Mouse (Mus musculus): ENCODE data around the gene Gtf2ird2.

Gene Gtf2ird2

GRCm38 (mm10) chr5:134182735-134183134 is 1.1 kb upstream of the Gtf2ird2 start:
- no peak for DNase-seq (ENCODE audit: low spot score in 2 of 2)

GRCm38 (mm10) chr5:134183162-134183561 is 657 bp upstream of the Gtf2ird2 start:
- DNase-seq (ENCODE audit: low spot score in 2 of 2): no peak

- no peak for DNase-seq (ENCODE audit: low spot score in 2 of 2)
Observed at GRCm38 (mm10) chr5:134186059-134186458, 2.2 kb downstream of the Gtf2ird2 start.

- peak in 1 of 2 experiments; percentile 12 for DNase-seq (ENCODE audit: low spot score in 2 of 2)
Observed at GRCm38 (mm10) chr5:134186961-134187731, 3.3 kb downstream of the Gtf2ird2 start.

- no peak for DNase-seq (ENCODE audit: low spot score in 2 of 2)
Observed at GRCm38 (mm10) chr5:134188571-134188970, 4.8 kb downstream of the Gtf2ird2 start.

- DNase-seq (ENCODE audit: low spot score in 2 of 2): peak in 1 of 2 experiments; percentile 42
Observed at GRCm38 (mm10) chr5:134193664-134194063, 9.8 kb downstream of the Gtf2ird2 start.

- DNase-seq (ENCODE audit: low spot score in 2 of 2): no peak
Observed at GRCm38 (mm10) chr5:134206721-134207120, 22.9 kb downstream of the Gtf2ird2 start.

GRCm38 (mm10) chr5:134209931-134210554 is 26.2 kb downstream of the Gtf2ird2 start:
- no peak for DNase-seq (ENCODE audit: low spot score in 2 of 2)

GRCm38 (mm10) chr5:134214021-134214806 is 30.4 kb downstream of the Gtf2ird2 start:
- DNase-seq (ENCODE audit: low spot score in 2 of 2): no peak

GRCm38 (mm10) chr5:134217900-134218299 is 34.1 kb downstream of the Gtf2ird2 start:
- DNase-seq (ENCODE audit: low spot score in 2 of 2): no peak

- DNase-seq (ENCODE audit: low spot score in 2 of 2): no peak
Observed at GRCm38 (mm10) chr5:134221278-134221677, 37.5 kb downstream of the Gtf2ird2 start.

- DNase-seq (ENCODE audit: low spot score in 2 of 2): no peak
Observed at GRCm38 (mm10) chr5:134221708-134222150, 37.9 kb downstream of the Gtf2ird2 start.

GRCm38 (mm10) chr5:134225110-134225901 is 41.5 kb downstream of the Gtf2ird2 start:
- DNase-seq (ENCODE audit: low spot score in 2 of 2): no peak

GRCm38 (mm10) chr5:134226946-134227345 is 43.1 kb downstream of the Gtf2ird2 start:
- DNase-seq (ENCODE audit: low spot score in 2 of 2): no peak

GRCm38 (mm10) chr5:134227574-134228248 is 43.9 kb downstream of the Gtf2ird2 start:
- DNase-seq (ENCODE audit: low spot score in 2 of 2): no peak

- DNase-seq (ENCODE audit: low spot score in 2 of 2): no peak
Observed at GRCm38 (mm10) chr5:134228249-134228638, 44.4 kb downstream of the Gtf2ird2 start.

GRCm38 (mm10) chr5:134229391-134229790 is 45.6 kb downstream of the Gtf2ird2 start, which contains the start of gene Ncf1:
TSS of gene Ncf1 (minus strand) at chr5:134229625.
- DNase-seq (ENCODE audit: low spot score in 2 of 2): no peak

GRCm38 (mm10) chr5:134231376-134231775 is 47.6 kb downstream of the Gtf2ird2 start:
- DNase-seq (ENCODE audit: low spot score in 2 of 2): no peak

- DNase-seq (ENCODE audit: low spot score in 2 of 2): no peak
Observed at GRCm38 (mm10) chr5:134232111-134232510, 48.3 kb downstream of the Gtf2ird2 start.

- DNase-seq (ENCODE audit: low spot score in 2 of 2): peak in 1 of 2 experiments; percentile 44
Observed at GRCm38 (mm10) chr5:134232568-134232967, 48.7 kb downstream of the Gtf2ird2 start.

GRCm38 (mm10) chr5:134233244-134233651 is 49.4 kb downstream of the Gtf2ird2 start:
- no peak for DNase-seq (ENCODE audit: low spot score in 2 of 2)
